Mouse (Mus musculus) forebrain, embryonic 10.5 days (tissue): ENCODE results near the gene Zfp59. TPM values are rescaled to one million over a fixed set of nuclear protein-coding genes. Genes with fewer than 3 reads are reported as not detected.

ENCODE experiments used
- polyA plus RNA-seq: library from polyadenylated mRNA; unstranded; fragments of >200 nt; fragmentation: Nextera tagmentation; extraction: Ambion mirVana; gene quantifications from 2 replicates; pipeline ENCODE4 v1.2.1, GENCODE M21; 2016

Zfp59 gene
- polyA plus RNA-seq, 1 experiment from 2014 or later = 9.7 TPM

Other genes with a start within 250 kb of the Zfp59 start
- 73.3 and 78.8 TPM in 2 replicates for gene Akt2, start 247.1 kb upstream of the Zfp59 start, polyA plus RNA-seq
- 2.8 and 3.7 TPM in 2 replicates for gene Ttc9b, start 184.7 kb upstream of the Zfp59 start, polyA plus RNA-seq
- 7.9 and 8.3 TPM in 2 replicates for gene Map3k10, start 164.0 kb upstream of the Zfp59 start, polyA plus RNA-seq
- gene Zfp607b, start 149.3 kb upstream of the Zfp59 start, polyA plus RNA-seq = 6.7 and 7.6 TPM in 2 replicates
- gene Zfp60, start 107.2 kb upstream of the Zfp59 start, polyA plus RNA-seq = 70.8 and 76.5 TPM in 2 replicates
- gene Zfp626, start 31.4 kb upstream of the Zfp59 start, polyA plus RNA-seq = 1.9 and 2.2 TPM in 2 replicates
- 4.7 and 5.0 TPM in 2 replicates for gene Zfp607a, start 18.9 kb downstream of the Zfp59 start, polyA plus RNA-seq
- 10.6 and 12.0 TPM in 2 replicates for gene Zfp974, start 90.9 kb downstream of the Zfp59 start, polyA plus RNA-seq
- 21.3 and 23.1 TPM in 2 replicates for gene Zfp780b, start 140.6 kb downstream of the Zfp59 start, polyA plus RNA-seq
- 9.8 and 10.3 TPM in 2 replicates for gene Zfp850, start 175.5 kb downstream of the Zfp59 start, polyA plus RNA-seq
- gene Psmc4, start 211.5 kb downstream of the Zfp59 start, polyA plus RNA-seq = 445 and 464 TPM in 2 replicates
- 0.25 and 0.40 TPM in 2 replicates for gene Fcgbp, start 232.6 kb downstream of the Zfp59 start, polyA plus RNA-seq